Mouse (Mus musculus) fibroblast of lung, adult 2 months (primary cell): ENCODE results near the gene Aldh3a1.
A peak's percentile ranks its signal among the peaks of the same experiment; 100 is the strongest.
"Not testable (repeated sequence)": the region's sequence is repeated elsewhere in the genome, so short reads cannot be mapped to it uniquely, and the experiment has no call there.

Source experiments
- DNase-seq: peaks from one replicate; pipeline ENCODE4 v3.0.0-alpha.2; 2011; ENCODE audit warnings: low read depth

Aldh3a1 gene

DNA sequence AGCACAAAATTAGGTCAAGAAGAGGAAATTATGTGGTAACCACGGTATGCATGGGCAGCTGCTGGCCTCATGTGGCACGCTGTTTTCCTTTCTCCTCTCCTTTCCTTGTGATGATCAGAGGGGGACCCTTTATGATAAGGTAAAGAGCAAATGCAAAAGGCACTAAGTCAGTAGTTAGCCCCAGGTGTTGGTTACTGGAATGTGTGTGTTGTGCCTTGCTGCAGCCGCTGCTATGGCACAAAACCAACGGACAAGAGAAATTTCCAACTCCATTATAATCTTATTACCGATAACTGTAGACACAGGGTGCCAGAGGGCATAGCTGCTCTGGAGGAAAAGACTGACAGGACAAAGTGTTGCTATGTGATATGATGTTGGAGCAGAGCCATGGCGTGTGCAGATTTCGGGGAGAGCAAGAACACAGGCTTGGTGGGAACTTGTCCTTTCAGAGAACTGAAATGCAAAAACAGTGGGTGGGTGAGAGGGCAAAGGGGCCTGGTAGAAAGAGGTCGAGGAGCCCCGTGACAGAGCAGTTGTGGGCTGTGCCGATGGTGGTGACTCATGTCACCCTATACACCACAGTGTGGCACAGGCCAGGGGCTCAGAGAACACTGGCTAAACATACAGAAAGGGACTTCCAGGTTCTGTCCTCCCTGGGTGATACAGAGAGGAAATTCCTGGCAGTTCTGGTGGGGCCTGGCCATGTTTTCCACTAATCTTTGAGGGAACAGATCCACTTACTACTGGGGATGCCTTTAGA lies at the start of gene Aldh3a1:
Gene Aldh3a1 (plus strand): TSS at position 51 of the 760 bp plus-strand sequence.
- no peak for DNase-seq

- DNase-seq, result no peak
These were observed 49.2 kb upstream of the Aldh3a1 start for GRCm38 (mm10) chr11:61158141-61158540.

GRCm38 (mm10) chr11:61159796-61160732 lies 47.3 kb upstream of the Aldh3a1 start:
- DNase-seq, result no peak

- no peak for DNase-seq
These were observed 46.2 kb upstream of the Aldh3a1 start for GRCm38 (mm10) chr11:61161121-61161520.

- DNase-seq, result no peak
These were observed 44.6 kb upstream of the Aldh3a1 start for GRCm38 (mm10) chr11:61162776-61163175.

- no peak for DNase-seq
These were observed 44.0 kb upstream of the Aldh3a1 start for GRCm38 (mm10) chr11:61163341-61163740.

GRCm38 (mm10) chr11:61164366-61164765 lies 43.0 kb upstream of the Aldh3a1 start:
- no peak for DNase-seq

- DNase-seq, result no peak
These were observed 42.5 kb upstream of the Aldh3a1 start for GRCm38 (mm10) chr11:61164881-61165280.

GRCm38 (mm10) chr11:61170184-61170583 lies 37.2 kb upstream of the Aldh3a1 start:
- no peak for DNase-seq

DNA sequence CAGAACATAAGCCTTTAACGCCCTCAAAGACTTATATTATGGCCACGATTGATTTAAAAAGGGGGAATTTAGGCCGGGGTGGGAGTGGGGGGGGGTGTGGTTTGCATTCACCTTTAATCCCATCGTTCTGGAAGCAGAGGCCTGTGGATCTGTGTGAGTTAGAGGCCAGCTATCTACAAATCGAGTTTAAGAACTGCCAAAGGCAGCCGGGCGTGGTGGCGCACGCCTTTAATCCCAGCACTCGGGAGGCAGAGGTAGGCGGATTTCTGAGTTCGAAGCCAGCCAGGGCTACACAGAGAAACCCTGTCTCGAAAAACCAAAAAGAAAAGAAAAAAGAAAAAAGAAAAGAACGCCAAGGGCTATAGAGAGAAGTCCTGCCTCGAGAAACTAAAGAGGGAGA lies 33.9 kb upstream of the Aldh3a1 start:
- DNase-seq, result not testable (repeated sequence)

GRCm38 (mm10) chr11:61174291-61174820 lies 33.0 kb upstream of the Aldh3a1 start:
- DNase-seq, result no peak

DNA sequence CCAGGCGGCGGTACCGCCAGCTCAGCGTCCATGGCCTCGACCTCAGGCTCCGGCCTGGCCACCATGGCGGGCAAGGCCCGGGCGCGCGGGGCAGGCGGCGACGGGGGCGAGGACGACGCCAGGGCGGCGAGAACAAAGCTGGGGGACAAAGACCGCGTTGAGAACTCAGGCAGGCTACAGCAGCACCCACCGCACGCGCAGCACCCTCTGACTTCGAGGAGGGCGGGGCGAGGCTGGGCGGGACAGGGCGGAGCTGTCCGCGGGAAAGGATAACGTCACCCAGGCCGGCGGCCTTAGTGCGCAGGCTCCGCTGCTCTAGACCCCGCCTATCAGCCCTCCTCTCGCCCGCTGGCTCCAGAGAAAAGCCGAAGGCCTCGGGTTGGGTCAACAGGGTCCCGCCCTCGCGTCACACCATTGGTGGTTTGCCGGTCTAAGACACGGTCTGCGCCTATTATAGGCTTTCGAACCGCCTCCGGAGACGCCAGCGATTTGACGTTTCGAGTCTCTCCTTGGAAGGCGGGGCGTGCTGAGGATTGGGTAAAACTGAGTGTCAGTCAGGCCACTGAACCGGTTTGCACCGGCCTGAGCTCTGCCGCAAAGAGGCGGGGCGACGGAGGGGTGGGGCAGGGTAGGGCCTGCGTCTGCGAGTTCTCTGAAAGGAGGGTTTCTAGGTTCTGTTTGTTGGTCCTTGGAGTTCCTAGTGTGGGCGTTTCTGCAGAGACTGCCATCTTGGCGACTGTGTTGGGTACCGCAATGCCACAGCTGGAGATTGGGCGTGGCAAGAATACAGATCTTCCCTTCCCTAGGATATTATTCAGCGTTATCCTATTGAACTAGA lies 32.3 kb upstream of the Aldh3a1 start, which contains the start of gene Usp22:
Gene Usp22 (minus strand): TSS at position 235 of the 838 bp plus-strand sequence.
- DNase-seq, result peak; percentile 99

GRCm38 (mm10) chr11:61175778-61176177 lies 31.6 kb upstream of the Aldh3a1 start:
- no peak for DNase-seq

GRCm38 (mm10) chr11:61176321-61176720 lies 31.0 kb upstream of the Aldh3a1 start:
- no peak for DNase-seq

- no peak for DNase-seq
These were observed 27.0 kb upstream of the Aldh3a1 start for GRCm38 (mm10) chr11:61180361-61180760.

DNA sequence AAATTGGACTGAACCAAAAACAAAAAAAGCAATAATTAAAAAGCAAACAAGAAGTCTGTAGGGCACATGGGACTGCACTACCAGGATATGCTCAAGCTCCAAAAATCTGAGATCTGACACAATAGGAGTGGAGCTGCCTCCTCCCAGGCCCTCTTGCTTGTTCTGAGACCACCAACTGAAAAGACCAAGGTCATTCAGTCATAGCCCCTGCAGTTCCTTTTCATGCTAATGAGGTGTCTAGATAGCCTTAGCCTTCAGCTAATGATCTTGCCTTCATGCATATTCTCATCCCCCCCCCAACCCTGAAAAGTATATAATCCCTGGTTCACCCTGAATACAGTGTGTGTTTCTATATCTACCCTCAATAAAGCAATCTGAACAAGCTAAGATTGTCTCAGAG lies 25.7 kb upstream of the Aldh3a1 start:
- DNase-seq, result no peak

- DNase-seq, result no peak
These were observed 23.5 kb upstream of the Aldh3a1 start for GRCm38 (mm10) chr11:61183820-61184219.

DNA sequence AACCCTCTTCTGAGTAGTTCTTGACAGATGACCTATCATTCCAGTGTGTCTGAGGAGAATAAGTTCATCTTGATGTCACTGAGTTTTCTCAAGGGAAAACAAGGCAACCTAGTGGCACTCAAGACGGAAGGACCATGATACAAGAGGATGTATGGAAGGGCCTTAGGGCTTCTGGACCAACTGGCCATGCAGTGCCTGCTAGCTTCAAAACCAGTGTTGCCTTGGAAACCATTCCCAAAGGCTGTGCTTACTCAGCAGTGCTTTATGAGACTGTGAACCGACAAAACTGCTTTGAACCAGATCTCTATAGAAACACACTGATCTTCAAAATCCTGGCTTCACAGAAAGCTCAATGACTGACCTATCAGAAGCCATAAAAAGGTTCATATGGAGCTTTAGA lies 16.6 kb upstream of the Aldh3a1 start:
- no peak for DNase-seq

- DNase-seq, result not testable (repeated sequence)
These were observed 15.2 kb upstream of the Aldh3a1 start for GRCm38 (mm10) chr11:61192123-61192522.

GRCm38 (mm10) chr11:61192779-61193178 lies 14.6 kb upstream of the Aldh3a1 start:
- no peak for DNase-seq

GRCm38 (mm10) chr11:61193392-61193791 lies 13.9 kb upstream of the Aldh3a1 start:
- DNase-seq, result no peak
